Mouse (Mus musculus) thymus, postnatal 10 days (tissue): Measurements from ENCODE around the gene 1700021F05Rik.

Source experiments
- DNase-seq, 2 experiments: peaks; one replicate each; pipeline ENCODE4 v3.0.0; 2021; ENCODE audit warnings: low spot score in 2 of 2

Gene 1700021F05Rik

DNA sequence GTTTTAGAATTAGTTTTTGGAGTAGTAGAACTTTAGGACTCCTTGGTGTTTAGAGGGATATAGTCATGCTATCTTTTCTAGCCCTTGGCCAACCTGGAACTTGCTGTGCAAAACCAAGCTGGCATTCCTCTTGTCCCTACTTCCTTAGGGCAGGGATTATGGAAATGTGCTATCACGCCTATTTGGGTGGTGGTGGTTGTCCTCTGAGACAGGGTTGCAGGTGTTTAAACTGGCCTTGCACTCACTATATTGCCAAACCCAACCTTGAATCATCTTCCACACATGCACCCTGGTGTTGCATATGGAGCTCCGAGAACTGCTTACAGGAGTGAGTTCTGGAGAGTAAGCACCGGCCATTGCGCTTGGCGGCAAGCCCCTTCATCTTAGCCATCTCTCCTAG, 58.8 kb downstream of the 1700021F05Rik start:
- no peak for DNase-seq

DNA sequence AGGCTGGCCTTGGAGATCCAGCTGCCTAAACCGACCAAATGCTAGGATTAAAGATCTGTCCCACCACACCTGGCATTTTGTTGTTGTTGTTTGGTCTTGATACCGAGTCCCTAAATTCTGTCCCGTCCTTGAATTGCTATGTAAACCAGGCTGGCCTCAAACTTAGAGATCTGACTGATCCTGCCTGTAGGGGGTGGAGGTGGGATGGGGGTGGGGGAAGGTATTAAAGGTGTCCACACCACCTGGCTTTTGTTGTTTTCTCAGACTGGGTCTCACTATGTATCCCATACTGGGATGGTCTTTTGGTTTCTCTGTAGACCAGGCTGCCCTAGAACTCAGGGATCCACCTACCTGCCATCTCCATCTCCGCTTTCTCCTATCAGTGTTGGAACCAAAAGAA, 59.6 kb downstream of the 1700021F05Rik start:
- DNase-seq = no peak

DNA sequence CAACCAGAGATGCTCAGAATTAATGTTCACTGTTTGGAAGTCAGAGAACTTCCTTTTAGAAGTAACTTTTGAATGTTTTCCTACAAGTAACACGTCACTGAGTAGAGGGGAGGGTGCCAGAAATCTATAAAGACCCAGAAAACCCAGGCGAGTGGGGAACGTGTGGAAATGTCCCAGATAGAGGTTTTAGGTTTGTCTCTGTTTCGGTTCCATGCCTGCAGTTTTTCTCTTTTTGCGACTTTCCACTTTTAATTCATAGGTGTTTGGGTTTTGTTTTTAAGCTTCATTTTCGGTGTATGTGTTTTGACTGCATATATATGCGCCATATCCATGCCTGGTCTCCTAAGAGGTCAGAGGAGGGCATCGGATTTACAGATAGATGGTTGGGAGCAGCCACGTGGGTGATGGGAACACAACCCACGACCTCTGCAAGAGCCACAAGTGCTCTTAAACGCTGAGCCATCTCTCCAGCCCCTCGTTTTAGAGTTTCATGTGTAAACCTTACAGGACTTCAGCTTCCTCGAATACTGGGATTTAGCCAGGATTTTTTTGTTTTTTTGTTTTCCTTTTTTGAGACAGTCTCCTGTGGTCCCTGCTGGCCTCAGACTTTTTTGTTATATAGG, 60.5 kb downstream of the 1700021F05Rik start:
- no peak for DNase-seq

DNA sequence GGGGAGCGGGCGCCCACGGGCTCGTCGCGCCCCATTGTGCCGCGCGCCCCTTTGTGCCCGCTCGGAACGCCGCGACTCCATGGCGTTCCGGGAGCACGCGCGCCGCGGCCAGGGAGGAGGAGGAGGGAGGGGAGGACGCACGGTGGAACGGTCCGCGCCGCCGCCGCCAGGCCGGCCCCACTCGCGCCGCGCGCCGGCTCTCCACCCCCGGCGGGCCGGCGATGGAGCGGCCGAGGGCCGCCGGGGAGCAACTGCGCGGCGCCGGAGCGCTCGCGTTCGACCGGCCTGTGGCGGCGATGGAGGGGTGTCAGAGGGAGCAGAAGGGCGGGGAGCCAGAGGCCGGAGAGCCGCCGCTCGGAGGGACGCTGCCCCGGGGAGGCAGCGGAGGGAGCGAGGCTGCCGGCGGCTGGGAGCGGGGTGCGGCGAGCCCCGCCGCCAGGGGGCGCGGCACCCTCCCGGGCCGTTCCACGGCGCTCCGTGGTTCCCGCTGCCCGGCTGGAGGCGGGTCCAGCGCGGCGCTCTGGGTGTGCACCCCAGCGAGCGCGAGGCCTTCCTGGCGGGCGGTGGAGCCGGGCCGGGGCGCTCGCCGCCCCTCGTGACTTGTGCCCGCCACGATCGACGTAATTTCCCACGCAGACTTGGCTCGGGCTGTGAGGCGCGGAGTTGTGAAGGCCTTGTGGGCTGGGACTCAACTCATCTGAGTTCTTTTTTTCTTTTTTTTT, 61.2 kb downstream of the 1700021F05Rik start:
- DNase-seq = peak; percentile 72 to 87

DNA sequence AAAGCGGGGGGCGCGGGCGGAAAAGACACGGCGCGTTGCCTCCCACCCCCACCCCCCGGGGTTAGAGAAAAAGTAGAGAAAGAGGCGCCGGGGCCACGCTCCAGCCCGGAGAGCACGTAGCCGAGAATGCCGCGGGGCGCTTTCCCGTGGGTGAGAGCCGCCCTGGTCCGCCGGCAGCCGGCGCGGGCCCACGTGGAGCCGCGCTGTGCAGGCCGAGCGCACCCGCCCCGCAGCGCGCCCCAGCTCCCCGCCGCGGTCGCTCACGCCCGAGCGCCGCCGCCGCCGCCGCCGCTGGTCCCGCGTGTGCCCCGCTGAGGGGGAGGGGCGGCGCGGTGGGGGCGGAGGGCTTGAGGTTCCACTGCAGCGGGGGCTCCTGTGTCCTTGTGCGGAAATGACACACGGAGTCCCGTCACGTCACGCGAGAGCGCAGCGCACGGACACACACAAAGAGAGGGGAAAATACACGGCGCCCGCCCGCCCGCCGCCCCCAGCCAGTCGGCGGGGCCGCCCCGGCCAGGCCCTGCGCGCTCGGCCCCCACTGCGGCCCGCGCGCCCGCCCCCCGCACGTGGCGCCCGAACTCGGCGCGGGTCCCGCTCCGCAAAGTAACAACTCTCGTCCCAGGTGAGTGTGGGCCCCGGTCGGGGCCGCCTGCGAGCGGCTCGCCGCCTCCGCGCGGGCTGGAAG, 61.9 kb downstream of the 1700021F05Rik start, which contains the start of gene Bend3:
Bend3 (plus strand) TSS at position 81 of the 685 bp plus-strand sequence.
- DNase-seq = peak; percentile 55 to 60

DNA sequence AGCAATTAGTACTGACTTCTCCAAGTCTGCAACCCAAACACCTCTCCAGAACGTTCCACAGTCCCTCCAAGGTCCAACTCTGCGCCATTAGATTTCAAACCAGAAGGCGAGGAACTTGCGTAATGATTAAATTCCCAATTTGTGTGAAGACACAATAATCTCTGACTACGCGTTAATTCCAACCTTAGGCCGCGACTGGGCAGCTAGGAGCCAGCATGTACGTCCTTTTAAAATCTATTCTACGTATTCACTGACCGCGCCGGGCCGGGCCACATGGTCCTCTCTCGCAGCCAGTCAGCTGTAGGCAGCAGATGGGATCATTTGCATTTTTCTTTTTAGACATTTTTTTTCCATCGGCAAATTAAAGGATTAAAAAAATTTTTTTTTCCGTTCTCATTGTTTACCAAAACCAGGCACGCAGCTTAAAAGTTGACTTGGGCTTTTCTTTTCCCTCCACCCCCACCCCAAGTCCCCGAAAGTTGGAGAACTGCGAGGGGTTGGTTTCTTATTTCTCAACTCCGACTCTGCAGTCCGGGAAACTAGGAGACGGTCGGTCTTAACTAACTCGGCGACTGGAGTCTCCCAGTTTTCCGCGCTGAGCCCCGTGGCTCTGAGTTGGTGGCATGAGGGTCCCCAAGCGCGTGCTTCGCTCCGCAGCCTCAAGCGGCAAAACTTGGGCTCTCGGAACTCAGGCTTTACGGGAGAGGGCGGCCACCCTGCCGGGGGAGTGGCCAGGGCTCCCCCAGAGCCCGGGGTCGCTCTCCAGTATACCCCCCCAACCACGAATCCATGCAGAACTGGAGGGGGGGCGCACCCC, 62.7 kb downstream of the 1700021F05Rik start:
- DNase-seq = peak in 1 of 2 experiments; percentile 13

DNA sequence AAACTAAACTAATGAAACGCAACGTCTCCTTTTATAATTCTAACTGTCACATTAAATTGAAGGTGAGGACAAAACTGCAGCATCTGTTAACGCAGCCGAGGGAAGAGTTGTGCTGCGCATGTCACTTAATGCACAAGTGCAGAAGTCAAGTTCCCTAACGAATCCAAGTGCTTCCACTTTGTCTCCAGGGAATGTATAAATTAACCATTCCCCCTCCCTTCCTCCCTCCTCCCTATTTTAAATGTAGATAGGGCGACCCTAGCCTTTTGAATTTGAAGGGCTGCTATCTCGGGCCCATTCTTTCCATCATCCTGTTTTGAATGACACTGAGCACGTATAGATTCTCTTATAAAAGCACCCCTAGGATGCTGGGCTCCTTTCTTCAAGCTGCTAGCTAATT, 63.3 kb downstream of the 1700021F05Rik start:
- no peak for DNase-seq

DNA sequence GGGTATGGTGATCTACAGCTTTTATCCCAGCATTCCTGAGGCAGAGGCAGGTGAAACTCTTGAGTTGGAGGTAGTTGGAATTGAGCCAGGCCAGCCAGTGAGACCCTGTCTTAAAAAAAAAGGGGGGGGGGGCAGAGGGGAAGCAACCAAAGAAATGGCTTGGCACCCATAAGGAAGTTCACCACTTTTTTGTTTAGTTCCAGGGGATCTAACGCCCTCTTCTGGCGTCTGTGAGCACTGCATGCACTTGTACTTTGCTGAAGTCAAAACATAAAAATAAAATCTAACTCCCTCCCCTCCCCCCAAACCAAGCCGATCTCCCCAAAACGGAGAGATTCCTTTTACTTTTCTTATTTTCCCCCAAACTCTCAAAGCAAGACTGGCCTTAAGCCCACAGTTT, 65.4 kb downstream of the 1700021F05Rik start:
- DNase-seq = peak in 1 of 2 experiments; percentile 24
